Mouse (Mus musculus) myocyte (in vitro differentiated cells): Measurements from ENCODE around the gene Ncoa3.

ENCODE experiments used
- CEBPB ChIP-seq: IDR thresholded peaks from 2 replicates; pipeline ENCODE4 v1.6.1; 2011; ENCODE audit warnings: mild to moderate bottlenecking, moderate library complexity; ENCODE audit not compliant: poor library complexity, insufficient read depth, severe bottlenecking
- MAX ChIP-seq: IDR thresholded peaks from one replicate; pipeline ENCODE4 v1.6.1; 2011; ENCODE audit warnings: low read depth, mild to moderate bottlenecking, control low read depth
- MYOG ChIP-seq, 3 experiments: IDR thresholded peaks; one replicate each; pipeline ENCODE4 v1.6.1; 2011; ENCODE audit warnings: control low read depth in 2 of 3, low read depth in 2 of 3, mild to moderate bottlenecking in 2 of 3; ENCODE audit not compliant: insufficient read length in 2 of 3, control insufficient read depth in 1 of 3, insufficient read depth in 1 of 3
- POLR2A ChIP-seq: IDR thresholded peaks from one replicate; pipeline ENCODE4 v1.6.1; 2011; ENCODE audit warnings: low read depth, mild to moderate bottlenecking, control low read depth, moderate library complexity; ENCODE audit not compliant: insufficient read length

GRCm38 (mm10) chr2:166018769-166019168, 26.3 kb downstream of the Ncoa3 start:
- no peak for TF ChIP-seq CEBPB
- no peak for TF ChIP-seq POLR2A
- no peak for TF ChIP-seq MYOG (IDR thresholded peaks at IDR 0.05; ENCODE audit: control insufficient read depth in 1 of 3, insufficient read depth in 1 of 3, insufficient read length in 2 of 3, low read depth in 2 of 3)
- TF ChIP-seq MAX: no peak
